Mouse (Mus musculus) embryonic facial prominence, embryonic 10.5 days (tissue): ENCODE data around the gene Cyb561d1. TPM values are rescaled to one million over a fixed set of nuclear protein-coding genes. Genes with fewer than 3 reads are reported as not detected.

Experiments used
- DNase-seq: peaks from one replicate; pipeline ENCODE4 v3.0.0-alpha.2; 2017; ENCODE audit warnings: low spot score
- H3K27ac ChIP-seq: fragments of 300-500 bp; sonication (generic); replicated peaks from 2 replicates; pipeline ENCODE4 v1.5.1; 2016; ENCODE audit warnings: mild to moderate bottlenecking
- H3K27me3 ChIP-seq: fragments of 300-500 bp; sonication (generic); replicated peaks from 2 replicates; pipeline ENCODE4 v1.6.1; 2016; ENCODE audit warnings: low read depth, mild to moderate bottlenecking; ENCODE audit not compliant: poor library complexity, severe bottlenecking
- H3K36me3 ChIP-seq: fragments of 300-500 bp; sonication (generic); replicated peaks from 2 replicates; pipeline ENCODE4 v1.6.1; 2016; ENCODE audit warnings: mild to moderate bottlenecking, moderate library complexity
- H3K4me1 ChIP-seq: fragments of 300-500 bp; sonication (generic); 2 replicates; pipeline ENCODE4 v1.6.1; 2016
- H3K4me3 ChIP-seq: fragments of 300-500 bp; sonication (generic); 2 replicates; pipeline ENCODE4 v1.5.1; 2016; ENCODE audit warnings: mild to moderate bottlenecking, moderate library complexity
- H3K9me3 ChIP-seq: fragments of 300-500 bp; sonication (generic); 2 replicates; pipeline ENCODE4 v1.6.1; 2016; ENCODE audit warnings: mild to moderate bottlenecking
- WGBS: fragments of 180-500 bp; shearing (Covaris S2); methylation state at CpG from one replicate; pipeline ENCODE4 v1.1.7; 2016; 5-methylcytosine and 5-hydroxymethylcytosine counted together
- polyA plus RNA-seq: library from polyadenylated mRNA; unstranded; fragments of >200 nt; fragmentation: Nextera tagmentation; extraction: Ambion mirVana; gene quantifications from 2 replicates; pipeline ENCODE4 v1.2.1, GENCODE M21; 2016

The Cyb561d1 gene
- polyA plus RNA-seq, 1 experiment from 2014 or later = 3.1 TPM

GRCm38 (mm10) chr3:108147386-108148235, 53.4 kb downstream of the Cyb561d1 start:
- H3K27ac ChIP-seq = peak overlapping the region; percentile 30
- no peaks in the 10 kb centered on the region for H3K9me3 ChIP-seq
- DNase-seq = peak; percentile 89
- no peaks in the 10 kb centered on the region for H3K27me3 ChIP-seq
- 71% methylated on average over 11 of the region's 11 CpGs for WGBS
- peaks cover 37% of the 10 kb centered on the region for H3K4me1 ChIP-seq
- H3K4me3 ChIP-seq = peak overlapping the region; percentile 27; the same call in 1 of the 2 replicates
- peaks cover 3% of the 10 kb centered on the region; the same call in 1 of the 2 replicates for H3K36me3 ChIP-seq

DNA sequence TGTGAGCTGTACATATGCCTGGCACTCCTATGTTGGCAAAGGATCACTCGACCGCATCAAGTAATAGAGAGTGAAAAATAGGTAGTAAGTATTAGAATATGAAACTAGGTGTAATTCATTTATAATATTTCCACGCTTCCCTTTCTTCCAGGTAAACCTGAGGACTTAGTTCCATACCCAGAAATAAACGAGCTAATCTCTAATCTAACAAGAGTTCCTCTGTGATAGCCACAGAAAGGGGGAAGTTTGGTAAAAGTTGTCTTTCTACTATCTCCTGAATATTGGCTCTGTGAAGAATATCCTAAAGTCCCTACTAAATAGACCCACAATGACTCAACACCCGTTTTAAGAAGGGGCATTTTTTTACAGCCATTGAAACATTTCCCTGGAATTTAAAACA, 54.3 kb downstream of the Cyb561d1 start:
- no peak for DNase-seq
- WGBS = 59% methylated on average over 5 of the region's 5 CpGs
- Histone ChIP-seq H3K27ac (peak overlapping the region; percentile 95), H3K36me3 (peaks cover 3% of the 10 kb centered on the region; the same call in 1 of the 2 replicates), H3K4me1 (peaks cover 37% of the 10 kb centered on the region), H3K4me3 (peak overlapping the region; percentile 78), H3K9me3 (no peaks in the 10 kb centered on the region), H3K27me3 (no peaks in the 10 kb centered on the region)

Other genes with a start within 250 kb of the Cyb561d1 start
- not detected in 2 replicates for gene Gstm3, start 231.9 kb downstream of the Cyb561d1 start, polyA plus RNA-seq
- gene Gstm2, start 214.8 kb downstream of the Cyb561d1 start, polyA plus RNA-seq = 21.0 and 21.8 TPM in 2 replicates
- gene Gstm1, start 183.2 kb downstream of the Cyb561d1 start, polyA plus RNA-seq = 32.4 and 35.2 TPM in 2 replicates
- gene Gstm4, start 156.3 kb downstream of the Cyb561d1 start, polyA plus RNA-seq = 12.9 and 13.2 TPM in 2 replicates
- 69.4 and 70.6 TPM in 2 replicates for gene Ampd2, start 114.6 kb downstream of the Cyb561d1 start, polyA plus RNA-seq
- 0.90 and 1.3 TPM in 2 replicates for gene Gnat2, start 108.4 kb downstream of the Cyb561d1 start, polyA plus RNA-seq
- gene Gnai3, start 55.1 kb downstream of the Cyb561d1 start, polyA plus RNA-seq = 194 and 195 TPM in 2 replicates
- 0.30 and 0.36 TPM in 2 replicates for gene Gpr61, start 46.3 kb downstream of the Cyb561d1 start, polyA plus RNA-seq
- 4.0 and 4.3 TPM in 2 replicates for gene Amigo1, start 14.9 kb downstream of the Cyb561d1 start, polyA plus RNA-seq
- 23.9 and 25.8 TPM in 2 replicates for gene Atxn7l2, start 9.7 kb upstream of the Cyb561d1 start, polyA plus RNA-seq
- gene Sypl2, start 25.4 kb upstream of the Cyb561d1 start, polyA plus RNA-seq = 0.55 and 0.95 TPM in 2 replicates
- 361 and 368 TPM in 2 replicates for gene Psma5, start 55.7 kb upstream of the Cyb561d1 start, polyA plus RNA-seq
- 12.9 and 15.5 TPM in 2 replicates for gene Sort1, start 82.9 kb upstream of the Cyb561d1 start, polyA plus RNA-seq
- 0.22 TPM in 1 of 2 replicates, not detected in the other for gene Mybphl, start 163.7 kb upstream of the Cyb561d1 start, polyA plus RNA-seq
- 97.9 and 100.0 TPM in 2 replicates for gene Psrc1, start 182.6 kb upstream of the Cyb561d1 start, polyA plus RNA-seq
- gene Celsr2, start 214.3 kb upstream of the Cyb561d1 start, polyA plus RNA-seq = 10.2 and 20.1 TPM in 2 replicates
- 132 and 139 TPM in 2 replicates for gene Sars, start 244.0 kb upstream of the Cyb561d1 start, polyA plus RNA-seq